Mouse (Mus musculus) heart, embryonic 10.5 days (tissue): ENCODE measurements at regions not wholly inside any gene's neighbourhood (a gene's known extent, or its start where the extent isn't known, plus 50 kb on each side); places are given as distances from the start of the nearest gene placed in this dataset.

ENCODE experiments used
- DNase-seq: peaks from one replicate; pipeline ENCODE4 v3.0.0-alpha.2; 2017; ENCODE audit warnings: low spot score
- H3K27ac ChIP-seq: fragments of 300-500 bp; sonication (generic); 2 replicates; pipeline ENCODE4 v1.5.1; 2016; ENCODE audit warnings: mild to moderate bottlenecking
- H3K27me3 ChIP-seq: fragments of 300-500 bp; sonication (generic); 2 replicates; pipeline ENCODE4 v1.6.1; 2016; ENCODE audit warnings: mild to moderate bottlenecking; ENCODE audit not compliant: poor library complexity, insufficient read depth, severe bottlenecking
- H3K36me3 ChIP-seq: fragments of 300-500 bp; sonication (generic); 2 replicates; pipeline ENCODE4 v1.6.1; 2016; ENCODE audit warnings: mild to moderate bottlenecking, moderate library complexity
- H3K4me1 ChIP-seq: fragments of 300-500 bp; sonication (generic); 2 replicates; pipeline ENCODE4 v1.6.1; 2016; ENCODE audit warnings: mild to moderate bottlenecking
- H3K4me3 ChIP-seq: fragments of 300-500 bp; sonication (generic); 2 replicates; pipeline ENCODE4 v1.5.1; 2016; ENCODE audit warnings: mild to moderate bottlenecking, moderate library complexity
- H3K9me3 ChIP-seq: fragments of 300-500 bp; sonication (generic); 2 replicates; pipeline ENCODE4 v1.6.1; 2016; ENCODE audit warnings: mild to moderate bottlenecking, moderate library complexity
- WGBS: fragments of 180-500 bp; shearing (Covaris S2); methylation state at CpG from one replicate; pipeline ENCODE4 v1.1.7; 2016; 5-methylcytosine and 5-hydroxymethylcytosine counted together

DNA sequence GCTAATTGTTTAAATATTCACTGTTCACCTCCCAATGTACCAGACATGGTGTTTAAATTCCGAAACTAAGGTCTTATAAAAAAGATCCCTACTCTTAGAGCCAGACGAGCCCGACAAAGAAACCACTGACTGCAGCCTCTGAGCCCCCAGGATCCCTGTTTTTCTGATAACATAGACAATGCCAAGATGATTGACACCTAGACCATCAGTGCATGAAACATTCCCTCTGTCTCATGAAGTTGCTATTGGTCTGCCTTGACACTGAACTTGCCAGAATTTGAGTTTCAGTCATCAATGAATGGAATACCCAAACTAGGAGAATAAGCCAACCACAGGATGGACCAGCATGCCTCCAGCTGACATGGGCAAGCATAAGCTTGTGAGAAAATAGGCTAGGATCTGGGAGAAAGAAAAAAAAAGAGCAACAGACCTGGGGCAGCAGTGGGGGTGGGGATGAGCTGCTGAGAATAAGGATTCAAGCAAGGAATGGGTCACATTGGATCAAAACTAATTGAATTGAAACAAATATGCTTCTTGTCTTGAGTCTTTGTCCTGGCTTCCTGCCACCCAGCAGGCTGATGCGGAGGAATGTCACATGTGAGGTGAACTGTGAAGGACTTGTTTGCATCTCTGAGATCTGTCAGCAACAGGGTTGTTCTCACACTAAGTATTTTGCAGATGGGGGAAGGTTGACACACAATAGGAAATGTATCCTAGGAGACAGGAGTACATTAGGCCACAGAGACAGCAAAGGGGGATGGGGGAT, 333.0 kb downstream of the Lpin1 start:
- Histone ChIP-seq H3K4me3 (no peak overlapping the region), H3K27me3 (no peaks in the 10 kb centered on the region), H3K27ac (no peak overlapping the region), H3K4me1 (peaks cover 7% of the 10 kb centered on the region; the same call in 1 of the 2 replicates), H3K36me3 (no peaks in the 10 kb centered on the region), H3K9me3 (no peaks in the 10 kb centered on the region)
- 66% methylated on average over 4 of the region's 4 CpGs for WGBS
- no peak for DNase-seq

DNA sequence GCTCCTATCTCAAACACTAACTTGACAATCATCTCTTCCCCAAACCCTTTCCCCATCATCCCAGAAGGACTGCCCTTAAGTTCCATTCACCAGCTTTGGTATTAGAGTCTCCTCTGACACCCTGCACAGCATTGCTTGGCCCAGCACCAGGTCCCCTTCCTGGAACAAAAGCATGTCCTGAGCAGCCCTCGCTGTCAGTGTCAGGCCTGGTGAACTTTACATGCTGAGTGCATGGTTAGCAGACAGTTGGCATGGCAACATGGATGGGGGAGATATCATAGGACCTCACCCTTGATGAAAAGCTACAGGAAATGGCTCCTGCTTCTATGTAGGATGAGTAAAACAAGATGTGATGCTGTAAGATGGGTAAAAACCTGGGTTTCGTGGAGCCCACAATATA, 333.6 kb downstream of the Lpin1 start:
- Histone ChIP-seq H3K27ac (no peak overlapping the region), H3K4me3 (no peak overlapping the region), H3K36me3 (no peaks in the 10 kb centered on the region), H3K27me3 (no peaks in the 10 kb centered on the region), H3K4me1 (peaks cover 7% of the 10 kb centered on the region; the same call in 1 of the 2 replicates), H3K9me3 (no peaks in the 10 kb centered on the region)
- 61% methylated on average over 2 of the region's 2 CpGs for WGBS
- DNase-seq, result no peak

DNA sequence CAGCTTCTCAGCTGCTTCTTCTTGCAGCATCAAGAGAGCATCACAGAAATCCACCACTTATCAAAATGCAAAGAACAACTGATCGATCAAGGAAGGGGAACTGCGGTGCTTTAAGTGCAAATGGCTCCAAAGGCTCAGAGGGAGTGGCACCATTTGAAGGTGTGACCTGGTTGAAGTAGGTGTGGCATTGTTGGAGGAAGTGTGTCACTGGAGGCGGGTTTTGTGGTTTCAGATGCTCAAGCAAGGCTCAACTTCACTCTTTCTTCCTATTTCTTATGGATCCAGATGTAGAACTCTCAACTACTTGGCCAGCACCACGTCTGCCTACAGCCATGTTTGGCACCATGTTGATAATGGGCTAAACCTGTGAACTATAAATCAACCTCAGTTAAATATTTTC, 334.5 kb downstream of the Lpin1 start:
- Histone ChIP-seq H3K27me3 (no peaks in the 10 kb centered on the region), H3K9me3 (no peaks in the 10 kb centered on the region), H3K27ac (no peak overlapping the region), H3K4me1 (peaks cover 8% of the 10 kb centered on the region; the same call in 1 of the 2 replicates), H3K4me3 (no peak overlapping the region), H3K36me3 (no peaks in the 10 kb centered on the region)
- 79% methylated on average over 4 of the region's 4 CpGs for WGBS
- no peak for DNase-seq

DNA sequence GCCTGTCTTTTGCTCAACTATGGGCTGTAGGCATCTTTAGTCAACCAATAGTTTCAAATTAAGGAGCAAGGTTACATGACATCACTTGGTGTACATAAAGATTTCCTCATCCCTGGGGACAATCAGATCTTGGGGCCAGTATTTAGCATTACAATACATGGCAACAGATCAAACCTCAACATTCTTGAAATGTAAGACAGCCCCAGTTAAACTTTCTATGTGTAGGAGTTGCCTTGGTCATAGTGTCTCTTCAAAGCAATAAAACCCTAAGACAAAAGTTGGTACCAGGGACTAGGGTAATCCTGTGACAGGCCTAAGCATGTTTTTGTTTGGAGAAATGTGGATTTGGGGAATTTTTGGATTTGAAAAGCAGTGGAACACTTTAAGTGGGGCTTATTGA, 338.3 kb downstream of the Lpin1 start:
- Histone ChIP-seq H3K9me3 (no peaks in the 10 kb centered on the region), H3K27me3 (no peaks in the 10 kb centered on the region), H3K4me1 (peaks cover 22% of the 10 kb centered on the region), H3K4me3 (no peak overlapping the region), H3K36me3 (no peaks in the 10 kb centered on the region), H3K27ac (no peak overlapping the region)
- DNase-seq, result no peak

DNA sequence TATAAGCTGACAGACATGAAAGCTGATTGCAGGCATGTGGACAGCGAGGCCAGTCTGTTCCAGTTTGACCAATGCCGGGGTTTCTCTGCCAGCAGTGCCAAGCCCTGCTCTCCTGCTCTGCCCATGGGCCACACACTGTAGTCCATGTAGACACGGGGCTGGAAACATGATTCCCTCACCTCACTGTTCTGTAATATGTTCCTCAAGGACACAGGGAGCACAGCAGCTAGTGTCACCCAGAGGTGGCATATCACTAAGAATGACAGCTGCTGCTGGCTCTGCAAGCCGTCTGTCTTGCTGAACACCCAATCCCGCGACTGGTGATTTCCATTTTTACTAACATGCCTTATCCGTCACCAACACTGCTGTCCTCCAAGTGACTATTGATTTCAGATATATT, 339.9 kb downstream of the Lpin1 start:
- Histone ChIP-seq H3K4me1 (peaks cover 22% of the 10 kb centered on the region), H3K9me3 (no peaks in the 10 kb centered on the region), H3K4me3 (no peak overlapping the region), H3K27ac (peak overlapping the region; percentile 66; the same call in 1 of the 2 replicates), H3K27me3 (no peaks in the 10 kb centered on the region), H3K36me3 (no peaks in the 10 kb centered on the region)
- 57% methylated on average over 7 of the region's 7 CpGs for WGBS
- no peak for DNase-seq

DNA sequence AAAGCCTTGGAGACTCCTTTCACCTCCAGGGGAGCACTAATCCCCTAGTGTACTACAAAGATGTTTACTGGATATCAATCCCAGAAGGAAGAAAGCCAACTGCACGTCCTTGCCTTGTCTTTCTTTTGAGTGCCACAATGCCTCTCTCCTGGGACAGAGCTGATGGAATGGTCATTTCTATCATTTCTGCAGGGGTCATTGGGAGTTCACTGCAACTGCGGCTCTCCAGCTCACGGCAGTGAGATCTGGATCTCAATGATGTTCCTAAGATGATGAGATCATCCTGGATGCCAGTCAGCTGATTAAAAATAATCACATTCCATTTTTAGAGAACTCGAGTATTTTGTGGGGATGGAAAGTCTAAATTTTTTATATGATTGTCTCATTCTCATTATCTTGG, 341.1 kb downstream of the Lpin1 start:
- Histone ChIP-seq H3K4me3 (no peak overlapping the region), H3K27me3 (no peaks in the 10 kb centered on the region), H3K27ac (no peak overlapping the region), H3K9me3 (no peaks in the 10 kb centered on the region), H3K36me3 (no peaks in the 10 kb centered on the region), H3K4me1 (peaks cover 22% of the 10 kb centered on the region)
- WGBS, result 47% methylated on average over 4 of the region's 4 CpGs
- DNase-seq, result no peak

DNA sequence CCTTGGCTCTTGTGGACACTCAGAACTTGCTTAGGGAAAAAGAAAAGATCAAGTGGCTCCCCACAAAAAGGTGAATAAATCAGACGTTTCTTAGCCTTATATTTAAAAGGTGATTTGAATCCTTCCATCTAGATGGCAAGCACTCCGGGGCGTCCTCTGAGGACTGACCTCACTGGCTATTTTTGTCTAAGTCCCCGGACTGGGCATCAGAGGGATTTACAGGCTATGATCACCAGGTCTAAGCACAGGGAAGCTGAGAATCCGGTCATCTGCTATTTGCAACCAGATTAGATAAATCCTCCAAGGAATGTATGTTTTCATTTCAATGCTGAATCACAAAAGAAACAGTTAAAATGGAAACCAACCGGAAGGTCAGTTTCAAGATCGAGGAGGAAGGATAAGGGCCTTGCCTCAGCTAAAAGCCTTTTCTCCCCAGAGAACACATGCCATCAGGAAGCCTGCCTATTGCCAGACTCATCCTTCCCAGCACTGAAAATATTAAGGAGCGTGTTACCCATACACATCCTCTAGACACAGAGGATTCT, 342.1 kb downstream of the Lpin1 start:
- no peak for DNase-seq
- Histone ChIP-seq H3K4me3 (no peak overlapping the region), H3K27me3 (no peaks in the 10 kb centered on the region), H3K36me3 (no peaks in the 10 kb centered on the region), H3K9me3 (no peaks in the 10 kb centered on the region), H3K27ac (no peak overlapping the region), H3K4me1 (peaks cover 22% of the 10 kb centered on the region)
- WGBS, result 45% methylated on average over 8 of the region's 8 CpGs

DNA sequence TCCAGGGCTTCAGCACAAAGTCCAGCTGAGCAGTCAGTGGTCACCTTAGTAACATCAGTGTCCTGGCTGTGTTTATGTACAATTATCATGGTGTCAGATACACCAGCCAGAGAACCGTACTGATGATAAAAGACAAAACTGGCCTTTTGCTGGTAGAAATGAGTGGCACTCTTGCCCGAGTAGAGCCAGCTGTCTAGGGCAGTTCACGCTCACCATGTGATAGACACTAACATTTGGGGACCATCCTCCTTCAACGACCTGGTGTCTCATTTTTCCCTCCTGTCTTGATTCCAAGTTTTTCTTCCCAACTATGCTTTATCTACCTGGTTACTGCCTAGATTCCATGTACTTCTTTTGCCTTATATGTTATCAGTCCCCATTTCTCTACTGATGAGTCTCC, 349.3 kb downstream of the Lpin1 start:
- WGBS, result 70% methylated on average over 4 of the region's 4 CpGs
- Histone ChIP-seq H3K9me3 (no peaks in the 10 kb centered on the region), H3K27ac (no peak overlapping the region), H3K4me1 (peaks cover 10% of the 10 kb centered on the region; the same call in 1 of the 2 replicates), H3K27me3 (no peaks in the 10 kb centered on the region), H3K4me3 (no peak overlapping the region), H3K36me3 (no peaks in the 10 kb centered on the region)
- no peak for DNase-seq

DNA sequence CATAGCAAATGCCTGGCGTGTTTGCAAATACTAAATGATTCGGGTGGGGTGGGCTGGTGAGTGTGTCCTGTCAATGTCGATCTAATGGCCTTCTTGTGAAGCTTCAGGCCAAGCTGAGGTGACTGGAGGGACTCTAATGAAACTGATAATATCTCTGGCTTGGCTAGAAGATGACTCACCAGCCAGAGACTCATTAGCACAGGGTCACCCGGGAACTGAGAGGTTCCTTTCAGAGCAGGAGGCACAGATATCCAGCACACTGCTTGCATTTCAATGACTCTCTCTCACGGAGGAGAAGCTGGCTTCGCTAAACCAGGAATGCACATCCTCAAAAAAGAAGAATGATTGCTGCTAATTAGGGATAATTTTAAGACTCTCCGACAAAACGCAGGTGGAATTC, 349.8 kb downstream of the Lpin1 start:
- H3K27ac ChIP-seq, result no peak overlapping the region
- no peaks in the 10 kb centered on the region for H3K36me3 ChIP-seq
- WGBS, result 56% methylated on average over 8 of the region's 8 CpGs
- peaks cover 10% of the 10 kb centered on the region; the same call in 1 of the 2 replicates for H3K4me1 ChIP-seq
- no peaks in the 10 kb centered on the region for H3K9me3 ChIP-seq
- H3K4me3 ChIP-seq, result no peak overlapping the region
- DNase-seq, result no peak
- no peaks in the 10 kb centered on the region for H3K27me3 ChIP-seq

DNA sequence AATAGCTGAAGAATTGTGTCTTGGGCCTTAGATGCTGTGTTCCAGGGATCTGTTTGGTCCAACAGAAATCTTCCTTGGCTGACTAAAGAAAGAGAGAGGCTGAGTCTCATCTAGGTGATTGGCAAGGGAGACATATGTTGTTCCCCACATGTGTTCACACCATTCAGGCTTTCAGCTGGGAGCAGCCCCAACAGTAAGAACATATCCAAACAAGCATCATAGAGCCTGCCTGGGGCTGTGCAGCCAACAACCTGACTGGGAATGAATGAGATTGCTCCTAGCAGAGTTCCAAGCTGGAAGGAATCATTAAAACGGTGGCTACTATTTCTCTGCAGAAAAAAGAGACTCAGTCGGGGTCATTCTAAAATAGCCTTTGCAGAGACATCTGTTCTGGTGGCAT, 350.3 kb downstream of the Lpin1 start:
- no peak for DNase-seq
- Histone ChIP-seq H3K9me3 (no peaks in the 10 kb centered on the region), H3K4me3 (no peak overlapping the region), H3K27me3 (no peaks in the 10 kb centered on the region), H3K36me3 (no peaks in the 10 kb centered on the region), H3K4me1 (peaks cover 10% of the 10 kb centered on the region; the same call in 1 of the 2 replicates), H3K27ac (no peak overlapping the region)
- 69% methylated on average over 2 of the region's 2 CpGs for WGBS

DNA sequence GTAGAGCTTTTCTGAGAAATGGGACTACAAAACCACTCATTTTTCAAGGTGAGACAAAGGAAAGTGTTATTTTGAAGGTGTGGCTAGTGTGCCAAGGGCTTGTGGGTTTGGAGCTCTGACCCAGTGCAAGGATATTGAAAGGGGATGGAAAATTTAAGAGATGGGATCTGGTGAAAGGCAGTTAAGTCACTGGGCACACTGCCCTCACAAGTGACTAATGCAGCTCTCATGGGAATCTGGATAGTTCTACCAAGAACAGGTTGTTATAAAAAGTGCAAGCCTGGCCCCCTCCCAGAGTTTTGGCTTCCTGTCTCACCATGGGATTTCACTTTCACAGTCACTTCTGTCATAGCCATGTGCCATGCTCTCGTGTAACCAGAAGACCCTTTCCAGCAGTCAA, 360.1 kb downstream of the Lpin1 start:
- H3K27me3 ChIP-seq, result no peaks in the 10 kb centered on the region
- H3K36me3 ChIP-seq, result no peaks in the 10 kb centered on the region
- no peak overlapping the region for H3K27ac ChIP-seq
- H3K4me3 ChIP-seq, result no peak overlapping the region
- no peaks in the 10 kb centered on the region for H3K9me3 ChIP-seq
- 75% methylated on average over 1 of the region's 1 CpGs for WGBS
- DNase-seq, result no peak
- no peaks in the 10 kb centered on the region; the same call in 1 of the 2 replicates for H3K4me1 ChIP-seq

DNA sequence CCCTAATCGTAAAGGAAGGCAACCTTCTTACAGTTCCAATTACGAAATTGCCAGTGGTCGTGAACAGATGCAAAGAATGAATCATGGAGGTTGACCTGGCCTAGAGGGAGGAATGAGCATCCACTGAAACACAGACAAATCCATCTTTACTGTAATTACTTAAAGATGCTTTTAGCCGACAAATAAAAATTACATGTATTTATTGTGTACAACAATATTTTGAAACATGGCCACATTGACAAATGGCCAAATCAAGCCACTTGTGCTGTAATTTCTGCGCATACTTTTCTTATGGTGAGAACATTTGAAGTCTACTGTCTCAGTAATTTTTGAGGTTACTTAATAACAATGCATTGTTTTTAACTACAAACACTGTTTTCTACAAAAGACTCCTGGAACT, 360.7 kb downstream of the Lpin1 start:
- WGBS, result 91% methylated on average over 5 of the region's 5 CpGs
- DNase-seq, result no peak
- H3K36me3 ChIP-seq, result no peaks in the 10 kb centered on the region

DNA sequence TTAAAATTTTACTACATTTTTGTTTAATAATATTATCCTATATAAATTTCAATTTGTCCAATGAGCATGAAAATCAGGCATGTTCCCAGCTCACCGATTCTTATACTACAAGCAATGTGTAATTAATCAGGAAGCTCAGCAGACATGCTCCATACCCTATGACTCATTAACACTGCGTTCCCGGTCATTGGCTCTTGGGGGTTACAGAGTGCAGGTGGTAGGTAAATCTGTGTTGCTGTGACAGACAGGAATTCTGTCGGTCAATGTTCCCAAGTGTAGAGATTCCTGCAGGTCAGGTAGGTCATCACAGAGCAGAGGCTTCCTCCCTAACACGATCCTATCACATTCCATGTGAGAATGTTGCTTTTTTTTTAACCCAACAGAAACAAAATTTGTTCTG, 371.0 kb downstream of the Lpin1 start:
- Histone ChIP-seq H3K4me3 (no peak overlapping the region), H3K27me3 (no peaks in the 10 kb centered on the region), H3K4me1 (no peaks in the 10 kb centered on the region), H3K27ac (no peak overlapping the region), H3K36me3 (no peaks in the 10 kb centered on the region), H3K9me3 (no peaks in the 10 kb centered on the region)
- no peak for DNase-seq
- 78% methylated on average over 5 of the region's 5 CpGs for WGBS

More for the DNA sequence above, 360.7 kb downstream of the Lpin1 start:
- H3K4me3 ChIP-seq, result no peak overlapping the region
- H3K27me3 ChIP-seq, result no peaks in the 10 kb centered on the region
- H3K4me1 ChIP-seq, result no peaks in the 10 kb centered on the region; the same call in 1 of the 2 replicates
- H3K9me3 ChIP-seq, result no peaks in the 10 kb centered on the region
- no peak overlapping the region for H3K27ac ChIP-seq

DNA sequence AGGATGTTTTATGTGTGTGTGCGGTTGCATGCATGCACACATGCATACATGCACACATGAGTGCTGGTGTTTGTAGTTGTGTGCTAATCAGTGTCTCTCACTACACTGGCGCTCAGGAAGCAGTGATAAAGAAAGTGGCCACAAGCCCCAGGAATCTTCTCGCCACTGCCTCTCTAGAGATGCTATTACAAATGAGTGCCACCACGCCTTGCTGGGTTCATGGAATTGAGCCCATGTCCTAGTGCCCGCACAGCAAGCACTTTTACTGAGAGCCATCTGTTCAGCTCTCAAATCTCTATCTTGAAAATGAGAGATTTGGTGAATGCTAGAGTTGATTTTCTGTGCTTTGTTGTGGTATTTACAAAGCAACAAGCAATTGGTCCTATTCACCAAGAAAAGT, 373.3 kb downstream of the Lpin1 start:
- Histone ChIP-seq H3K4me3 (no peak overlapping the region), H3K36me3 (no peaks in the 10 kb centered on the region), H3K9me3 (no peaks in the 10 kb centered on the region), H3K4me1 (no peaks in the 10 kb centered on the region), H3K27ac (no peak overlapping the region), H3K27me3 (no peaks in the 10 kb centered on the region)
- DNase-seq, result no peak
- WGBS, result 59% methylated on average over 5 of the region's 5 CpGs
